Mouse (Mus musculus): ENCODE measurements around the gene Ciita. TPM values are rescaled to one million over a fixed set of nuclear protein-coding genes. Genes with fewer than 3 reads are reported as not detected.

The Ciita gene
- polyA plus RNA-seq, 1 experiment from 2014 or later = 0.37 TPM

DNA sequence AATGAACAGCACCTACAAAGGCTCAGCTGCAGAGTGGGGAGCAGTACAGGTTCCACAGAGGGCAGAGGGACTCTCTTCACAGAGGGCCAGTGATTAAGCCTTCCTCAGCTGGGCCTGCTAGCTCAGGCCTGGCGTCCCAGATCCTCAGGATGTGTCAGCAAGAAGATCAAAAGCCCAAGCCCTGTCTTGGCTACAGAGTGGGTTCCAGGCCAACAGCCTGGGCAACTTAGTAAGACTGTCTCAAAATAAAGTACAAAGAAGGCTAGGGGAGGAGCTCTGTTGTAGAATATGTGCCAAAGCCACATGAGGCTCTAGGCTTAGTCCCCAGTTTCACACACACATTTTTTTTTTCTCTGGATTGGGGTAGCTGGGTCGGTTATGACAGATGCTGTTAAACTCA lies 95.1 kb downstream of the Ciita start:
- no peaks in the 10 kb centered on the region for H3K9me3 ChIP-seq
- no peak overlapping the region for H3K9ac ChIP-seq (replicated peaks)
- WGBS = 81% methylated on average over 2 of the region's 2 CpGs
- H3K27ac ChIP-seq (replicated peaks) = no peak overlapping the region
- no peaks in the 10 kb centered on the region for H3K4me1 ChIP-seq
- no peak for ATAC-seq (replicated peaks)
- H3K36me3 ChIP-seq = peaks cover 60% of the 10 kb centered on the region
- H3K4me2 ChIP-seq (replicated peaks) = no peak overlapping the region
- H3K4me3 ChIP-seq = no peak overlapping the region
- no peaks in the 10 kb centered on the region for H3K27me3 ChIP-seq

- no peaks in the 10 kb centered on the region for H3K27me3 ChIP-seq
- no peak overlapping the region for H3K4me3 ChIP-seq
- H3K27ac ChIP-seq (replicated peaks) = no peak overlapping the region
- ATAC-seq (replicated peaks) = no peak
- no peak overlapping the region for H3K9ac ChIP-seq (replicated peaks)
- no peaks in the 10 kb centered on the region for H3K4me1 ChIP-seq
- peaks cover 63% of the 10 kb centered on the region for H3K36me3 ChIP-seq
- WGBS = 89% methylated on average over 4 of the region's 4 CpGs
- H3K9me3 ChIP-seq = no peaks in the 10 kb centered on the region
- no peak overlapping the region for H3K4me2 ChIP-seq (replicated peaks)
Observed at GRCm38 (mm10) chr16:10575915-10576314, 96.1 kb downstream of the Ciita start.

DNA sequence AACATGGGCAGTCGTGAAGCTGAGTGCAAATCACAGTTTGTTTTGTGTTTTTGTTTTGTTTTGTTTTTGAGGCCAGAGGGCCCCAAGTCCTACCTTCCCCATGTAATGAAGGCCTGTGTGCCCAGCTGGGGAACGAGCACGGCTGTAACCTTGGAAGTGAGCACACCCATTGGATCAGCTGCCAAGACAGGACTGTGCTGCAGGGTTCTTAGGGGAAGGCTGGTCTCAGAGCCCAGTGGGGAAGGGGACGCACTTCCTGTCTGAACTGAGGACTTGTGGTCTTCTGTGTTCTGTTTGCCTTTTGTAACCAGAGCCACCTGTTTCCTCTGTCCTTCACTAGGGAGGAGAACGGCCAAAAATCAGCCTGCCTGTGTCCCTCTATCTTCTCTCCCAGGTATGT lies 97.7 kb downstream of the Ciita start:
- no peak overlapping the region for H3K27ac ChIP-seq (replicated peaks)
- WGBS = 81% methylated on average over 5 of the region's 5 CpGs
- H3K27me3 ChIP-seq = no peaks in the 10 kb centered on the region
- ATAC-seq (replicated peaks) = no peak
- H3K36me3 ChIP-seq = peaks cover 70% of the 10 kb centered on the region
- no peaks in the 10 kb centered on the region for H3K4me1 ChIP-seq
- H3K9me3 ChIP-seq = no peaks in the 10 kb centered on the region
- no peak overlapping the region for H3K4me3 ChIP-seq
- no peak overlapping the region for H3K4me2 ChIP-seq (replicated peaks)
- no peak overlapping the region for H3K9ac ChIP-seq (replicated peaks)

Other genes starting within 250 kb of the Ciita start
- 5.9 and 7.2 TPM in 2 replicates for gene Emp2, start 166.1 kb upstream of the Ciita start, polyA plus RNA-seq (2015; fragmentation: Nextera tagmentation; extraction: Ambion mirVana)
- gene Tekt5, start 84.6 kb upstream of the Ciita start, polyA plus RNA-seq (2015; fragmentation: Nextera tagmentation; extraction: Ambion mirVana) = 2.4 and 3.0 TPM in 2 replicates
- 45.9 and 48.6 TPM in 2 replicates for gene Nubp1, start 68.1 kb upstream of the Ciita start, polyA plus RNA-seq (2015; fragmentation: Nextera tagmentation; extraction: Ambion mirVana)
- 52.1 and 53.0 TPM in 2 replicates for gene Tvp23a, start 32.7 kb upstream of the Ciita start, polyA plus RNA-seq (2015; fragmentation: Nextera tagmentation; extraction: Ambion mirVana)
- gene Dexi, start 63.0 kb downstream of the Ciita start, polyA plus RNA-seq (2015; fragmentation: Nextera tagmentation; extraction: Ambion mirVana) = 18.1 and 18.3 TPM in 2 replicates
- gene Clec16a, start 65.3 kb downstream of the Ciita start, polyA plus RNA-seq (2015; fragmentation: Nextera tagmentation; extraction: Ambion mirVana) = 71.2 and 77.1 TPM in 2 replicates